ENCODE assay signal across 14 mouse cellular contexts in the genomic region with DNA sequence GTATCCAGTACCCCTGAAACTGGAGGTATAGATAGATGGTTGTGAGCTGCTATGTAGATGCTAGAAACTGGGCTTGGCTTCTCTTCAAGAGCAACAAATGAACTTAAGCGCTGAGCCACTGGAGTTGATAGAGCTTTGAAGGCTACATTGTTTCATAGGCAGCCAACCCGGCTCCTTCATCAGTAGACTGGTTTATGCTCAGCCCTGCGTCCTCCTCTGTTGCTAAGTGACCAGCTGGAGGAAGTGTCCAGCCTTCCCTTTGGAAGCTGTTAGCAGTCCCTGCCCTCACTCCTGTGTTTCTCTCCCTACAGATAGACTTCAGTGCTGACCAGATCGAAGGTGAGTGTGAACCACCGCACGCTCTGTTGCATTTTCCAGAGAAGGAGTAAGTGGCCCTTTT. TPM values are rescaled to one million over a fixed set of nuclear protein-coding genes. Genes with fewer than 3 reads are reported as not detected.
A peak's percentile ranks its signal among the peaks of the same experiment; 100 is the strongest.
DNase-seq lines count a peak whose midpoint lies in the region; ATAC-seq and TF ChIP-seq lines count a peak whose summit lies in the region.
"Had no signal": no experiment of that assay in that cellular context is flagged by ENCODE, and none has a peak within 500 bp of the region (broad histone marks: within the 10 kb centered on the region; RNA-seq: fewer than 3 reads in every experiment).

No protein-coding gene starts in this region.

- 0 out of 2 replicates have a peak, but pooled peaks have one; percentile 18 for ATAC-seq in heart, embryonic 12.5 days (ENCODE audit: insufficient number of reproducible peaks, low FRiP score)
- no peak for ATAC-seq in kidney, postnatal 0 days (replicated peaks; ENCODE audit: low FRiP score, low read depth)
- ATAC-seq in midbrain, embryonic 14.5 days (ENCODE audit: low FRiP score, low TSS enrichment), result no peak
- ATAC-seq in midbrain, embryonic 13.5 days, result no peak
- ATAC-seq: midbrain, embryonic 16.5 days had no signal

- WGBS in heart, embryonic 12.5 days, result 32% methylated on average over 6 of the region's 6 CpGs
- WGBS in kidney, postnatal 0 days, result 57% methylated on average over 6 of the region's 6 CpGs
- 68% methylated on average over 6 of the region's 6 CpGs for WGBS in midbrain, embryonic 14.5 days
- 74% methylated on average over 6 of the region's 6 CpGs for WGBS in midbrain, embryonic 13.5 days

- H3K4me2 ChIP-seq in heart, embryonic 12.5 days, result peak overlapping the region; percentile 81
- H3K4me2 ChIP-seq in kidney, postnatal 0 days (ENCODE audit: low read length), result no peak overlapping the region
- H3K4me2 ChIP-seq in midbrain, embryonic 14.5 days (ENCODE audit: low read length), result no peak overlapping the region
- no peak overlapping the region for H3K4me2 ChIP-seq in midbrain, embryonic 13.5 days (replicated peaks)
- H3K4me2 ChIP-seq: embryonic facial prominence, embryonic 15.5 days; neural tube, embryonic 12.5 days had no signal

- H3K27me3 ChIP-seq in heart, embryonic 12.5 days (replicated peaks), result no peaks in the 10 kb centered on the region
- H3K27me3 ChIP-seq in kidney, postnatal 0 days (ENCODE audit: insufficient read depth, low read length), result no peaks in the 10 kb centered on the region
- no peaks in the 10 kb centered on the region for H3K27me3 ChIP-seq in midbrain, embryonic 14.5 days (ENCODE audit: control insufficient read depth, insufficient read depth, low read length)
- H3K27me3 ChIP-seq in midbrain, embryonic 13.5 days, result 0 out of 2 replicates have a peak, but pooled peaks cover 3% of the 10 kb centered on the region
- H3K27me3 ChIP-seq: neural tube, embryonic 12.5 days had no signal

- peak overlapping the region; percentile 100 for H3K27ac ChIP-seq in heart, embryonic 12.5 days (ENCODE audit: poor library complexity, severe bottlenecking)
- no peak overlapping the region for H3K27ac ChIP-seq in kidney, postnatal 0 days
- H3K27ac ChIP-seq in midbrain, embryonic 14.5 days (replicated peaks; ENCODE audit: low read depth, low read length), result no peak overlapping the region
- no peak overlapping the region for H3K27ac ChIP-seq in midbrain, embryonic 13.5 days
- H3K27ac ChIP-seq: embryonic facial prominence, embryonic 15.5 days; neural tube, embryonic 12.5 days had no signal

- H3K4me3 ChIP-seq in heart, embryonic 12.5 days, result peak overlapping the region; percentile 74
- no peak overlapping the region for H3K4me3 ChIP-seq in kidney, postnatal 0 days (replicated peaks; ENCODE audit: low read depth, low read length)
- no peak overlapping the region for H3K4me3 ChIP-seq in midbrain, embryonic 14.5 days (replicated peaks; ENCODE audit: low read depth, low read length)
- no peak overlapping the region for H3K4me3 ChIP-seq in midbrain, embryonic 13.5 days (replicated peaks)
- H3K4me3 ChIP-seq: embryonic facial prominence, embryonic 15.5 days; neural tube, embryonic 12.5 days had no signal

- H3K9me3 ChIP-seq in heart, embryonic 12.5 days (replicated peaks), result no peaks in the 10 kb centered on the region
- H3K9me3 ChIP-seq in kidney, postnatal 0 days (replicated peaks; ENCODE audit: low read length), result no peaks in the 10 kb centered on the region
- no peaks in the 10 kb centered on the region for H3K9me3 ChIP-seq in midbrain, embryonic 14.5 days (ENCODE audit: control insufficient read depth, low read length)
- no peaks in the 10 kb centered on the region for H3K9me3 ChIP-seq in midbrain, embryonic 13.5 days
- H3K9me3 ChIP-seq: embryonic facial prominence, embryonic 15.5 days; neural tube, embryonic 12.5 days had no signal

- no peak for DNase-seq in heart, adult 8-10 months (ENCODE audit: low spot score)
- DNase-seq in kidney, postnatal 0 days (ENCODE audit: low spot score), result peak; percentile 76
- DNase-seq in kidney, postnatal 25 days, result no peak
- peak; percentile 23 for DNase-seq in midbrain, embryonic 14.5 days
- DNase-seq in right cerebral cortex, postnatal 25 days, result no peak
- DNase-seq: adrenal gland, adult 2 months; cerebellum, adult 18-20 months; kidney, postnatal 14 days; right cerebral cortex, postnatal 14 days had no signal

- no peak for TF ChIP-seq CTCF in kidney, postnatal 0 days (IDR thresholded peaks at IDR 0.05; ENCODE audit: low read depth)

- peak overlapping the region; percentile 64 for H3K9ac ChIP-seq in heart, embryonic 12.5 days
- H3K9ac ChIP-seq in kidney, postnatal 0 days (ENCODE audit: low read depth, low read length), result no peak overlapping the region
- H3K9ac ChIP-seq in midbrain, embryonic 14.5 days (replicated peaks; ENCODE audit: low read length), result no peak overlapping the region
- no peak overlapping the region for H3K9ac ChIP-seq in midbrain, embryonic 13.5 days (replicated peaks)
- H3K9ac ChIP-seq: embryonic facial prominence, embryonic 15.5 days; neural tube, embryonic 12.5 days had no signal

- peaks cover 47% of the 10 kb centered on the region for H3K36me3 ChIP-seq in heart, embryonic 12.5 days
- H3K36me3 ChIP-seq in kidney, postnatal 0 days (ENCODE audit: insufficient read depth, low read length), result no peaks in the 10 kb centered on the region
- no peaks in the 10 kb centered on the region for H3K36me3 ChIP-seq in midbrain, embryonic 14.5 days (ENCODE audit: control insufficient read depth, insufficient read depth, low read length)
- no peaks in the 10 kb centered on the region for H3K36me3 ChIP-seq in midbrain, embryonic 13.5 days
- H3K36me3 ChIP-seq: embryonic facial prominence, embryonic 15.5 days; neural tube, embryonic 12.5 days had no signal

- peaks cover 66% of the 10 kb centered on the region for H3K4me1 ChIP-seq in heart, embryonic 12.5 days (replicated peaks)
- H3K4me1 ChIP-seq in kidney, postnatal 0 days (replicated peaks; ENCODE audit: insufficient read depth, low read length), result 0 out of 2 replicates have a peak, but pooled peaks cover 4% of the 10 kb centered on the region
- peaks cover 4% of the 10 kb centered on the region; the same call in 1 of the 2 replicates for H3K4me1 ChIP-seq in midbrain, embryonic 14.5 days (ENCODE audit: control insufficient read depth, insufficient read depth, low read length)
- H3K4me1 ChIP-seq in midbrain, embryonic 13.5 days (replicated peaks), result peaks cover 11% of the 10 kb centered on the region

RNA-seq across cellular contexts. Expression of gene Itgb3, which starts 27.7 kb away (rescaled TPM):
- 9.6 and 11.9 TPM in 2 replicates for polyA plus RNA-seq in heart, embryonic 12.5 days (2016; fragmentation: Nextera tagmentation; extraction: Ambion mirVana)
- 1 to 10 TPM; 2.2 to 4.1 (median 2.9) TPM for total RNA-seq in heart, adult 8-10 months (2022)
- 0.95 and 1.2 TPM in 2 replicates for polyA plus RNA-seq in kidney, postnatal 0 days (2015; fragmentation: Nextera tagmentation; extraction: Ambion mirVana)
- polyA plus RNA-seq in midbrain, embryonic 14.5 days (2014; fragmentation: Nextera tagmentation; extraction: Ambion mirVana), result 0.23 and 0.28 TPM in 2 replicates
- polyA plus RNA-seq in midbrain, embryonic 13.5 days (2015; fragmentation: Nextera tagmentation; extraction: Ambion mirVana), result 0.62 and 0.98 TPM in 2 replicates

RNA-seq across cellular contexts. Expression of gene Myl4, which starts 29.6 kb away (rescaled TPM):
- polyA plus RNA-seq in heart, embryonic 12.5 days (2016; fragmentation: Nextera tagmentation; extraction: Ambion mirVana), result 2,473 and 2,477 TPM in 2 replicates
- 100 to 1,000 TPM; 630 to 827 (median 696) TPM for total RNA-seq in heart, adult 8-10 months (2022)
- 2.5 and 2.6 TPM in 2 replicates for polyA plus RNA-seq in kidney, postnatal 0 days (2015; fragmentation: Nextera tagmentation; extraction: Ambion mirVana)
- polyA plus RNA-seq in midbrain, embryonic 14.5 days (2014; fragmentation: Nextera tagmentation; extraction: Ambion mirVana), result 2.8 and 3.2 TPM in 2 replicates
- polyA plus RNA-seq in midbrain, embryonic 13.5 days (2015; fragmentation: Nextera tagmentation; extraction: Ambion mirVana), result 2.1 and 2.6 TPM in 2 replicates

RNA-seq across cellular contexts. Expression of gene Cdc27, which starts 29.7 kb away (rescaled TPM):
- 37.6 and 40.6 TPM in 2 replicates for polyA plus RNA-seq in heart, embryonic 12.5 days (2016; fragmentation: Nextera tagmentation; extraction: Ambion mirVana)
- 10 to 100 TPM; 24.6 to 33.6 (median 30.5) TPM for total RNA-seq in heart, adult 8-10 months (2022)
- 24.1 and 27.8 TPM in 2 replicates for polyA plus RNA-seq in kidney, postnatal 0 days (2015; fragmentation: Nextera tagmentation; extraction: Ambion mirVana)
- polyA plus RNA-seq in midbrain, embryonic 14.5 days (2014; fragmentation: Nextera tagmentation; extraction: Ambion mirVana), result 41.0 and 48.1 TPM in 2 replicates
- 42.9 and 45.3 TPM in 2 replicates for polyA plus RNA-seq in midbrain, embryonic 13.5 days (2015; fragmentation: Nextera tagmentation; extraction: Ambion mirVana)

Comparison
In these comparisons a context has a peak if more than half of its experiments do, and no peak if none do; other contexts are left out.
1. DNase-seq: peak in kidney, postnatal 0 days (single experiment) and midbrain, embryonic 14.5 days (single experiment); none in heart, adult 8-10 months (single experiment), kidney, postnatal 25 days (0 of 2) and right cerebral cortex, postnatal 25 days (single experiment).
2. RNA of gene Myl4, which starts 29.6 kb away (polyA plus RNA-seq): 2,473 to 2,477 TPM in heart, embryonic 12.5 days; 2.8 to 3.2 TPM in midbrain, embryonic 14.5 days, 2.5 to 2.6 TPM in kidney, postnatal 0 days and 2.1 to 2.6 TPM in midbrain, embryonic 13.5 days; every median in the first group is over 100 times any median in the second.